Mouse (Mus musculus) gastrocnemius, adult 8-10 months (tissue): ENCODE results near the gene Aunip. TPM values are rescaled to one million over a fixed set of nuclear protein-coding genes. Genes with fewer than 3 reads are reported as not detected.

Experiments used
- DNase-seq, 2 experiments: peaks; one replicate each; pipeline ENCODE4 v3.0.0; 2022; ENCODE audit warnings: low spot score in 2 of 2
- total RNA-seq, 4 experiments: library from RNA; stranded (reverse); gene quantifications; 2 replicates each; pipeline ENCODE4 v1.2.4; 2022

Gene Aunip
- total RNA-seq, 4 experiments from 2014 or later = not detected

DNA sequence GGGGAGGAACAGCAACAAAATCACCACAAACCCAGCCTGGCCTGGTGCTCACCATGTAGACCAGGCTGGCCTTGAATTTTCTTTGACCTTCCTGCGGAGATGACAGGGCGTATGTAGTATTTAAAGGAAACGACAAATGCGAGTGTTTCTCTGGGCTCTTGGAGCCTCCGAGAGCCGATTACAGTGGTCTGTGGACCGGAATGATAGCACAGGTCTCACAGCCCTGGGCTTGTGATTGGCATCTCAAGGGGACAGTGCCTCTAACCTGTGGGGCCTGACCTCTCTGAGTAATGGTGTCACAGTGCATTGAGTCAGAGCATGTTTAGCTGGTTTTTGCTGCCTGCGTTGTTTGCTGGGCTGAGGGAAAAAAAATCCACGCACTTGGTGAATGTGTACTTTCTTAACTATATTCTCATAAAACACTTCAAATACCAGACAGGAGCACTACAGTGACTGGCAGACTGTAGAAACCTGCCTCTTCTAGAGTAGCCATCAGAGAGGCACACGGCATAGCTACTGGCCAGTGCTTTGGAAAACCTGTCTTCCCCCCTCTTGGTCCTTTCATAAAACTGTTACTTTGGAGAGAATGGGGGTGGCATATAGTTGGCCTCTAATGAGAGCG lies 3.6 kb downstream of the Aunip start:
- DNase-seq = no peak

DNA sequence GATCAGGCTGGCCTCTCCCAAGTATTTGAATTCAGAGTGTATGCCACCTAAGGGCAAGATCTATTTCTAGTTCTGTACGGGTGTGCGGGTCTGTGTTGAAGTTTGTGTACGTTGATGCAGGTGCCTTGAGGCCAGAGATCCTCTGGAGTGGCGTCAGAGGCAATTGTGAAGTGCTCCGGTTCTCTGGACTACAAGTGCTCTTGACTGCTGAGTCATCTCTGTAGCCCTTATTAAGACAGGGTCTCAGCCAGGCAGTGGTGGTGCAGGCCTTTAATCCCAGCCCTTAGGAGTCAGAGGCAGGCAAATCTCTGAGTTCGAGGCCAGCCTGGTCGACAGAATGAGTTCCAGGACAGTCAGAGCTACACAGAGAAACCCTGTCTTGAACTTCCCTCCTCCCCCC lies 4.8 kb downstream of the Aunip start:
- no peak for DNase-seq

DNA sequence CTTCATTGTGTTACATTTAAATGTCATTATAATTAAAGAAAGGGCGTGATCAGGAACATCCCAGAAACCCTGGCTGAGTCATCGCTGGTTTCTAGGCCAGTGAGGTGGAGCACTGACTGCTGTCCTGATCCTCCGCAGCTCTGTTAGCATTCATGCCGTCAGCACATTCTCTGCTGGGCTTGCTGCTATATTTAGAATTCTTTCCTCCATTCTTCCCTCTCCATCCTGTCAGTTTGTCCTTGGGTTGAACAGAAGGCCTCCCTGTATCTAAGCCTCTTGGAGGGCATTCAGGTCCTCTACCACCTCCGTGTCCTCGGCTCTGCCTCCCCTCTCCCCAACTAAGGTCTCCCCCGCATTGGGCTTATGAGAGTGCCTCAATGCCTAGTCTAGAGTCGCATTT lies 6.2 kb downstream of the Aunip start:
- peak; percentile 30 to 36 for DNase-seq

DNA sequence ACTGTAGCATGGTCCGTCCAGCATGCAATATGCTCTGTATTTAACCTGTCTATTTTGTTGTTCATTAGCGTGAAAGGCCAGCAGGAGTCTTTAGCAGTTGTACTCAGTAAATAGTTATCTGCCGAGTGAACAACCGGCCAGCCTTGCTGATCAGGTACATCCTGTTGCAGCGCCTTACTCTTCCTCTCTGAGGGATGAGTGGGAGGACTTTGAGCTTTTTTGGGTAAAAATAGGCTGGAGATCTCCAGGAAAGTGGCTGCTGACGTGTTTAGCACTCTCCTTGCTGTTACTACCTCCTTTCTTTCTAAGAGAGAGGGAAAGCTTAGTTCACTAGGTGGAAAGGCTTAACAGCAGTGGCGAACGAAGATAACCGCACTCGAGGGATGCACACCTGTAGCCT lies 6.9 kb downstream of the Aunip start:
- DNase-seq = no peak

DNA sequence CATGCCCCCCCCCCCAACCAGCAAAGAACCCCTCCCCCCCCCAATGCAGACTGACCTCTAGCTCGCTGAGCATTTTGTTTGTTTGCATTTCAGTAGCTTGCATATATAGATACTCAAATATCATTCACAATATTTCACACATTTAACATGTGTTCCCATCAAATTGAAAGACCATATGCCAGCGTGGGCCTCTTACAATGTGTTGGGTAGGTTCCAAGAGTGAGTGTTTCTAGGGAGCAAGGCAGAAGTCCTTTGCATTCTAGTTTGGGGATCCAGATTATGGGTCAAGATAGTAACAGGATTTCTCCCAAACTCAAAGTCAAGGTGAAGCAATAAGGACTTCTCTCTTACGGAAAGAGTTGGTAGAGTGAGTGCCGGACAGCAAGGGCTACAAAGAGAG lies 7.7 kb downstream of the Aunip start:
- no peak for DNase-seq

DNA sequence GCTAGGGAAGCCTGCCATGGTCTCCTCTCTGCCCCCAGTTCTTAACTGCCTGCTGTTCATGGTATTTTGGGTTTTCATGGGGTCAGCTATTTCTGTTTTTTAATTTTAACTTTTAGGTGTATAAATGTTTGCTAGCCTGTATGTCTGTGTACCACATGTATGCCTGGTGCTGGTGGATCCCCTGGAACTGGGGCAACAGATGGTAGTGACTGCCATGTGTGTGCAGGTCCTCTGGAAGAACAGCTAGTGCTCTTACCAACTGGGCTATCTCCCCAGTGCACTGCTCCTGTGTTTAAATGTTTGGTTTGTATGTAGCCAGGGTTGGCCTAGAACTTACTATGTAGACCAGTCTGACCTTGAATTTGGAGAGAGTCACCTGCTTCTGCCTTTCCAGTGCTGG lies 8.5 kb downstream of the Aunip start:
- DNase-seq = no peak

DNA sequence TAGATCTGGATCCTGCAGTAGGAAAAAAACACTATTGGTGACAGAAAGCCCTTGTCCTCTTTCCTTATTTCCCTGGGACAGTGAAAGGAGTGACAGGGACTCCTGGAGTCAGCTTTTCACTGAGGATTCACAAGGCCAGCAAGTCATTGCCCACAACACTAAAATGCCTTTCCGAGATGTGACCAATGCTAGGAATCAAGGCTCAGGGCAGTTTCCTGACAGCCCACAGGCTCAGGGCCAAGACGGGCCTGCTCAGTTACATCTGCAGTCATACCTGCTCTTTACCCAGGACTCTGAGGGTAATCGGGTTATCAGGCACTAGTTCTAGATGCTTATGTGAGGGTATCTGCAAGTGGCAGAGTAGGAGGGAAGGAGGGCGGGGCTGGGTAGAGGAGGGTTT lies 12.6 kb downstream of the Aunip start:
- DNase-seq = no peak

DNA sequence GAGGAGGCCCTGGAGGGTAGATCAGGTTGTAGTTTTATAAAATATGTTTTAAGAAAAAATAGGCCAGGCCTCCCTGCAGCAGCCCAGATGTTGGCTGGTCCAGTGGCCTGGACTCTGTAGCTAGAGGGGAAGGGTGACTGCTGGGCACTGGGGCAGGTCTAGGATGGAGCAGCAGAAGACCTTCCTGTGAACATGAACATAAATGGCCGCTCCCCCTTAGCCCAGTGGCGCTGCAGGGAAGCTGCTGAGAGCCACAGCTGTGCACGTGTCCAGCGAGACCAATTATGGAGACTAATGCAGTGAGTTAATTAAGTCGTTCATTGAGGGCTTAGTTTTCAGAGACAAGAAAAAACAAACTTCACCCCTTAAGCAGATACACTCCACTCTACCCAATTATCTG lies 15.0 kb downstream of the Aunip start:
- DNase-seq = no peak

DNA sequence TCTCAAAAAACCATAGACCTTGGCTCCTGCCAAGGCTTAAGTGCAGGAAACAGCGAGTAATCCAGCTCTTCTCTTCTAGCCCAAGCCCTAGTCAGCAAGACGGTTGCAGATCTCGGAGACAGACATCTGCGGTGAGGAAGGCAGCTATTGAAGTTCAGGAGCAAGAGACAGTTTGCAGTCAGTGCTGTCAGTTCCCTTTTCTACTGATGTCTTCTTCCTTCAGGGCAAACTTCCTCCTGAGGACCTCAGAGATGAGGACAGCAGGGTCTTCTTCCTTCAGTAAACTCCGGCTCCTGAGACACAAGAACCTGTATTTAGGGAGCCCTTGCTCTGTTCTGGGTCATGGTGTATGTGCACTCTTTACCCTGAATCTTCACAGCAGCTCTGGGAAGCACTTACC lies 15.4 kb downstream of the Aunip start:
- DNase-seq = no peak

DNA sequence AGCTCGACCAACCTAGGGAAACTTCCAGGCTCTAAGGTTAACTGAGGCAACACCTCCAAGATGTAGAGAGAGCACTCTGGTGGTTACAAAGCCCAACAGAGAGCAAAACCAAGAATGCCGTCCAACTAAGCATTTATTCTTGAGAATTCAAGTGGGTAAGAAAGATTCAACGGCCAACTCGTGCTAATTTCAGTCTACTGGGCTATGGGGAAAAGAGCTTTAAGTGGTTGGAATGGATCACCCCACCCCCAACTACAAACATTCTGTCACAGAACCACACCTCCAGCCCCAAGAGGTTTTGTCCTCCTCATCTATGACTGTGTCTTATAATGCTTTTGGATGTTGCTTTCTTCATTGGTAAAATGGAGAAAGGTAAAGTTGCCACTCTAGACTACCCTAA lies 22.1 kb downstream of the Aunip start:
- no peak for DNase-seq

DNA sequence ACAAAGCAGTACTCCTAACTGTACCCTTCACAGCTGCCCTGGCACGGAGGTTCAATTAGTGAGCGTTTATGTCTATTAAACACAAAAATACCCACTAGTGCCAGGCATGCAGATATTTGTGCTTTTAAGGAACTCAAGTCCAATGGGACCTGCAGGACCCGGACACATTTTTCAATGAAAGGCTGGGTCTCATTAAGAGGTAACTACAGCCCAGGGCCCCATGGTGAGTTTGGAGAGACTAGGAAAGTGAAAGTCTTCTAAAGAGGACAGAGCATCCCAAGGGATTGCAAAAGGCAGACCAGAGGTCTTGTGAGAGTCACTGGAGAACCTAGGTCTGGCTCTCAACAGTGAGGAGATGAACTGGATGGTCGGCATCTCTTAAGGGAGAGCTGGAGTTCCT lies 22.6 kb downstream of the Aunip start:
- DNase-seq = no peak

DNA sequence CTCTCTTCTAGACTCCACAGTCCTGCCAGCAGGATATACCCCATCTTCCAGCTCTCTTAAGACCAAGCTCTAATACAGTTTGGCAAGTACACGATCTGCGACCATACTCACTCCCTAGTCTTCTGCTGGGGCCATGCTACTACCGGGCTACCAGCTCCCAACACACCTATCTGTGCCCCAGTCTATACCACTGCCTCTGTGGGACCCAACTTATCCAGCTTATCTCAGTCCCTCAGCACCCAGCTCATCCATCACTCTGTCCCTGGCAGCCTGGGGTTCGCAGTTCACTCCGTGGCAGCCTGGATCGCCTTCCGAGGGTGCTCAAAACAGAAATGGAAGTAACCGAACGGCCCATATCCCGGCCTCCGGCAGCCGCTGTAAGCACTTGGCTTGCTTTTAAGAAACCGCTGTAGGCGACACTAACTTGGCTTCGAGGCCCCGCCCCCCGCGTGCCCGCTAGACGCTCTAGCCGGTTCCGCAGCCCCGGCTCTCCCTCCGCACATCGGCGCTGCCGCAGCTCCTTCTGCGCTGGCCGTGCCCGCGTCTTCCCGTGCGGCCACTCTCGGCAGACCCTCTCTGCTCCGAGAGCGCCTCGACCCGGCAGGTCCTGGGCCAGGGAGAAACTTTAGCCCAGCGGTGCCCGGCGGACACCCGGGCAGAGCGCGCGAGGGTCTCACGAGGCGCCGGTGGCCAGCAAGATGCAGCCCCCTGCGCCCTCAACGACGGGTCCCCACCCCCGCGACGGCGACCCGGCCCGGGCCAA lies 23.5 kb downstream of the Aunip start:
- peak; percentile 35 to 56 for DNase-seq

DNA sequence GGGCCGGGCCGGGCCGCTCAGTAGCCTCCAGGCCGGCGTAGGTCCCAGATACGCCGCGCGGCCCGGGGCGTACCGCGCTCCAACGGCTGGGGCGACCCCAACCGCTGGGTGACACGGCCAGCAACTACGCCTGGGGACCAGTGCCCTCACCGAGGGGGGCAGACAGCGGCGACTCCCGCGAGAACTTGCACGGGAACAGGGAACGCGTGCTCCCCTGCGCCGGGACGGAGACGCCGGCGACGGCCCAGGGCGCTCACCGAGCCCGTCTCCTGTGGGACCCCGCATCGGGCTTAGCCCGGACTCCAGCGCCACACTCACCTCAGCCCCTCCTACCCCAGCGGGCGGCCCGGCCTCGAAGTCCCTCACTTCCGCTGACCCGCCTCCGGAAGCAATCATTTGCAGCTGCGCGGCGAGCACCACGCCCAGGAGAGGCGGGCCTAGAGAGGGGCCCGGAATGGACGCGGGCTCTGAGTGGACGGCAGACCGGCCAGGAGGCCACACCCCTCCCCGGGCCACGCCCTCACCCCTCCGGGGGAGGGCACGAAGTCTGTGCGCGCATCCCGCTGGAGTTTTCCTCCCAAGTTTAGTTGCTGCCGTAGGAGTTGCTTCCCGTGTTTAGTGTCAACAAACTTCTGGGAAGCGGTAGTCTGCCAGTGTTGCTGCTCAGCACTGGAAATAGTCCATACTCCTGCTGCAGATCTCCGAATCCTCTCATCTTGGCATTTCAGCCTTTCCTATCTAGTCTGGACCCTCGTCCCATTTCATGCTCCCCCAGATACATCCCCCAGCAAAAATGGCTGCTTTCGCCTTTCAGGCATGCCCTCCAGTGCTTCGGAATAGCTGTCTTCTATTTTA lies 24.4 kb downstream of the Aunip start, which contains the start of gene Mtfr1l:
Mtfr1l (minus strand) TSS at position 456 of the 855 bp plus-strand sequence.
- peak; percentile 97 to 98 for DNase-seq

DNA sequence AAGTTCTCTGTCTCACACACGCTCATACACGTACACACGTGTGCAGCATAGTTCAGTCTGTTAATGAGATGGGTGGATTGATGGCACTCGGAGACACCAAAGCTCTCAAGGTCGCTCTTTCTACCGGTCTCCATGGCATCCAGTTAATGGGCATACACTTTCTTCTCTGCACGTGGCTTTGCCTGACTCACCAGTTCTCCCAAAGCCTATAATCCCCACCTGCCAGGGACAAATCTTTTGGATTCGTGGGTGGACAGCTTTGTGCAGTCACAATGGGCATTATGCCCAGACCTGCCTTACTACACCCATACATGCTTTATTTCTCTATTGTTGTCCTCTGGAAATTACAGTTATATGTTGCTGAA lies 25.0 kb downstream of the Aunip start:
- DNase-seq = no peak

DNA sequence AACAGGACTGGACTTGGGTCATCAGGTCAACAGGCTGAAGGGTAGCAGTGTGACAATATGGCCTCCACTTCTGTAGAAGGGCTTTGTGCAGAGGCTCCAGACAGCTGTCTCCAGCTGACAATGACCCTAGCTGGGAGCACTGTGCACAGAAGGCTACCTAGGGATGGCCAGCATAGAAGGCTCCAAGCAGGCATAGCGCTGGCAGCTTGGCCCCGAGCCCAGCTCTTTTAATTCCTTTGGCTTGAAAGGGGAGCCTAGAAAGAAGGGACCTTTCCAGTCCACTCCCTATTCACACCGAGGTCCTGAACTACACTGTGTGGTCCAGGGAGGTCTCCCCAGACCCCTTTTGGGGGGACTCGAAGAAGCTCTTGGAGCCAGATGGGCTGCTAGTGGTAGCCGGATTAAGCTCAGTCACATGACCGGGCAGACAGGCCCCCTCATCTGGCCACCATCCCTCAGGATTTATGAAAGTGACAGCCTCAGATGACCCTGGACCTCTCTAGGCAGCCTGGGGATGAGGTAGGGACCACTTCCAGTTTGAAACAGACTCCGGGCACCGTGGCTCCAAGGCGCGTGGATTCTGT lies 28.3 kb downstream of the Aunip start:
- DNase-seq = no peak

DNA sequence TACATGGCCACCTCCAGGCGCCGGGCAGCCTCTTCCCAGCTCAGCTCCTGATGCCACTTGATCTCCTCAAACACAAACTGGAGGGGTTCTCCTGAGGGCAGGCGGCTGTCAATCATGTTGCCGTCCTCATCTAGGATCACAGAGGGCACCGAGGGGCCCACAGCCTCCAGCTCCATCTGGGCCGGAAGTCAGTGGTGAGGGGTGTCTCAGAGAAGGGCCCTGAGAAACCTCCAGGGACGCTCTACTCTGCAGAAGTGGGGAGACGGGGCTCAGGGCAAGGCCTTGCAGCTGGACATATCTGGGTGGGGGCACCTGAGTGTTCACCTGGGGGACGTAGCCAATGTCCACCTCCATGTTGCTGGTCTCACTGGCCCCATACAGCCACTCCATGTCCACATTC lies 31.9 kb downstream of the Aunip start:
- DNase-seq = no peak

DNA sequence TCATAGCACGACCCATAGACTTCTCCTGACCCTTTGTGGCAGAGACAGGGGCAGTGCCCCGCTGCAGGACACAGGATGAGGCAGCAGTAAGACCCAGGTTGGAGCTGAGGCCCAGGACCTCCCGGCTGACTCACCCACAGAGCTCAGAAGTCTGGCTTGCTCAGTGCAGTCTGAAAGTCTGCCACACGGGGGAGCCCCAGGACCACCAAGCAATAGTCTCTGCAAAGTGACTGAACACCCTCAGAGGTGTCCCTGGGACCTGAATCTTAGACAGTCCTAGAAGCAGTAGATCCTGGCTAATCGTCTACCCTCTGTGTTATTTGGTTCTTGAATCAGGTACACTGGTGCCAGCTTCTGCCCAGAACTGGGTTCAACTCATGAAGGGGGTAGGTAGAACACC lies 32.5 kb downstream of the Aunip start:
- DNase-seq = peak; percentile 89 to 92

DNA sequence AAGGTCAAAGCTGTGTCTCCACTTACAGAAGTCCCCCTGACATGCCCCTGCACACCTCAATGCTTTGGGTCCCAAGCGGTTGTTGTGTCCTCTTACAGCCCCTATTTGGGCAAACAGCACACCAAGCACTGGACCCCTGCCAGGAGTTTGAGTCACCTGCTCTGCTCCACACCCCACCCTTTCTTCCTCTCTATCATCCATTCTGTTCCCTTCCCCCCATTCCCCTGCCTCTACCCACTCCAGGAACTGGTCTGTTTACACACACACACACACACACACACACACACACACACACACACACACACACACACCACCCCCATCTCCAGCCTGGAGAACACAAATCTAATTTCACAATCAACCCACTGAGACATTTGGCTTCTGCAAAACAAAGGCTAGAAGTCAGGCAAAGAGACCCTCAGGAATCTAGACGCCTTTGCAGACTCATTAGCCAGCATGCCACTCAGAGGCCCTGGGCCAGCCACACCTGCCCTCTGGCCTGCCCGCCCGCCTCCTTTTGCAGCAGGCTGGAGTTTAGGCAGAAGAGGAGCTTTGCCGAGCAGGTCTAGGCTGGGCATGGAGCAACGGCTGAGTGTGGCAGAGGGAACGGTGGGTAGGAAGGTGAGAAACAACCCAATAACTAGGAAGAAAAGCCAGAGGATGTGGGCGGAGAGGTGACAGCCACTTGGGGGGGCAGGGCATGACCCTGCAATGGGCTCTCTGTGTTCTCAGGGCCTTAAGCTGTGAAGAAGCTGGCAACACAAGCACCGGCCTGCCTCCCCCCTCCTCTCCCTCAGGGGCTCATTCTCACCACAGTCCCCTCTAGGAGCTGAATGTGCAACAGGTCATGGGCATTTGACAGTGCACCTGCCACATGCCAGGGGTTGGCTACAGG lies 36.3 kb downstream of the Aunip start:
- DNase-seq = no peak

DNA sequence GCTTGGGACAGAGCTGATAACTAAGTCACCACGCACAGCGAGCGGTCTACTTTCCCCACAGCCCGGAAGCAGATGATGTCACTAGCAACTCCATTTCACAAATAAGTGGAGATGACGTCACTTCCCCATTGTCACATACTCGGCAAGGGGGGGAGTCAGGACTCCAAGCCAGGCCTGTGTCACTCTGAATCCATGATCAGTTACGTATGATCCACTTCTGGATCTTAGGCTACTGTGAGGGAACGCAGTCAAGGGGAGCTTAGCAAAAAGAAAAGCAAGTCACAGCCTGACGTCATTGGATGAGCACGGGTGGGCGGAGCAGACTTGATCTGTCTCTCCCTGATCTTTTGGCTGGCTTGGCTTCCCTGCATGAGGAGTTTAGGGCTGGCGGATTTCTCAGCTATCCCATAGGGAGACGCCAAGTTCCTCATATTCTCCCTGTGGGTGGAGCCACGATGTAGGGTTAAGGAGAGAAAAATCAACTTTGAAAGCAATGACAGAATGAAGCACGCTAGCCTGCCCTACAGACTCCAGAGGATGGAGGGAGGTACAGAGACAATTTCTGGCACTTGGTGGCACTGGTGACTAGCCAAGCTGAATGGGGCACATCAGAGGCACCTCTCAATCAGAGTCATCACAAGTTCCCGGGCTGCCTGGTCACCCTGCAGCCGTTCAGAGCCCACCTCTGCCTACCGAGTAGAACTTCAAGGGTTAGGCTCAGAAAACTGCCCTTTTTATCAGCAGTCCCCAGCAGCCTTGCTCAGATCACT lies 37.6 kb downstream of the Aunip start:
- peak; percentile 37 to 40 for DNase-seq

DNA sequence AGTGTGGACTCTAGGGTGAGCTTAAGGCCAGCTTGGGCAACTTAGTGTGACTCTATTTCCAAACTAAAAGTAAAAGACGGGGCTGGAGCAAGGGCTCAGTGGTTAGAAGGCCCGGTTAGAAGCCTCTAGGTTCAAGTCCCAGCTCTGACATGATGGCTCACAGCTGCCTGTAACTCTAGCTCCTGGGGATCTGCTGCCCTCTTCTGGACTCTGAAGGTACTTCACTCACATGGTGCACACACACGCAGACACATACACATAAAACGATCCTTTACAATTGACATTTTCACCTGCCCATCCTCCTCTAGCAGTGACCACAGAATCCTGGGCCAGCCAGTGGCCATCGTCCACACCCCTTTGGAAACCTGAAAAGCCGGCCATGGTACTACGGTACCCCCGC lies 39.1 kb downstream of the Aunip start:
- no peak for DNase-seq
